Mouse (Mus musculus) left cerebral cortex, adult 18-20 months (tissue): ENCODE measurements at regions not wholly inside any gene's neighbourhood (a gene's known extent, or its start where the extent isn't known, plus 50 kb on each side); places are given as distances from the start of the nearest gene placed in this dataset.

Experiments
- DNase-seq, 2 experiments: peaks; one replicate each; pipeline ENCODE4 v3.0.0; 2021 to 2022; ENCODE audit warnings: low spot score in 2 of 2, mixed read lengths in 1 of 2

DNA sequence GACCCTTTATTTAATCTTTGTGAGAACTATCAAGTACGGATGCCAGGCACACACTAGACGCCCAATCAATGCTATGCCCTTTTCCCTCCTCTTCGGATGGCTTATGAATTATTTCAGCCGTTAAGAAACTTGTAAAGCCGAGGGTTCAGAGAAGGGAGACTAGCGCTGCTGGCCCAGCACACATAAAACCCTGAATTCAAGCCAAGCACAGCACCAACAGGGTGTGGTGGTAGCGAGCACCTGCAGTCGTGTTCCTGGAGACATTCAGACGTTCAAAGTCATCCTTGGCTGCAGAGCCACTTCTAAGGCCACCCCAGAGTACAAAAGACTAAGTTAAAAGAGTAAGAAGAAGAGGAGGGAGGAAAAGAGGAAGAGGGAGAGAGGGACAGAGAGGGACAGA lies 148.5 kb upstream of the Jarid2 start:
- DNase-seq, result no peak

DNA sequence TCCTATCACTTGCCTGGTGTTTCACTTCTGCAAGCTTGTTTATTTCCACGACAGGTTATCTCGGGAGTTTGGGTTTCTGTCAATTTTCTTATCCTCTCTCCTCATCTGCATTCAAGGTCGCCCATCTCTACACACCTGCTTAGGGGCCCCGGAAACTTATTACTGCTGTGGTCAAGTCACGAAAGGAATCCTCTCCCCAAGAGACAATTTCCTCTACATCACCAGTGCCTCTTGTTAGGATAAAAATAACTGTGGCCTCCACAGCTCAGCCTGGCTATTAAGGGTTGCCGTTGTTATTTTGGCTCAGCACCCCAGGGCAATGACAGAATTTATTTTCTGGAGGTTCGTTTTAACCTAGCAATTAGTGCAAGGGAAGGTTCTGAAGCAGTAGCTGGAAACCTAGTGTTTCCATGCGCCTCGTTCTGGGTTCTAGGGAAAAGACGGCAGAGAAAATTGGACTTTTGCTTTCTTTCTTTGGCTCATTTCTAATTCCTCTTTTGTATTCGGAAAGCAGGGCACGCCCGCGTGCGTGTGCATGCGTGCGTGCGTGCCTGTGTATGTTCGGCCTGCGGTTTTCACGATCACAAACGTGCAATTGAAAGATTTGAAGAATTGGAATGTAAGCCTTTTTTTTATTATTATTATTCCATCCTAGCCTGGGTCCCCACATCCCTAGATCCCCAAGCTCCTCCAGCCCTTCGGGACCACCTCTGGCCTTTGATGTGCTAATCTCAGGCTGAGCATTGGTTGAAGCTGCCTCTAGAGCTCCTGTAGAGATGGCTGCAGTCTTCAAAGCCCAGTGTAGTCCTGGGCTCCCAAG lies 147.1 kb upstream of the Jarid2 start:
- no peak for DNase-seq

DNA sequence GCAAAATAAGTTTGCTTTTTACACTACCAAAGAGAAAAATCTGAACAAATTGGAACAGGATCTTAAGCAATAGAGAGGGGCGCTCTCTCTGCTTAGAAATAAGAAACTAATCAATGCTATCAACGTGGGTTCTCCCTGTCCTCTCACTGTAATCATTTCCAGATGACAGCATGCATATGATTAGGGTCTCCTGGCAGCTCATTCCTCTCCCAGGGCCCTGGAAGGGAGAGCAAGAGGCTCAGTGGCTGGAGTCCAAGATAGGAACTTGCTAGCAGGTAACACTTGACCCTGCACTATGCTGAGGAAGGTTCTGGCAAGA lies 146.5 kb upstream of the Jarid2 start:
- no peak for DNase-seq

DNA sequence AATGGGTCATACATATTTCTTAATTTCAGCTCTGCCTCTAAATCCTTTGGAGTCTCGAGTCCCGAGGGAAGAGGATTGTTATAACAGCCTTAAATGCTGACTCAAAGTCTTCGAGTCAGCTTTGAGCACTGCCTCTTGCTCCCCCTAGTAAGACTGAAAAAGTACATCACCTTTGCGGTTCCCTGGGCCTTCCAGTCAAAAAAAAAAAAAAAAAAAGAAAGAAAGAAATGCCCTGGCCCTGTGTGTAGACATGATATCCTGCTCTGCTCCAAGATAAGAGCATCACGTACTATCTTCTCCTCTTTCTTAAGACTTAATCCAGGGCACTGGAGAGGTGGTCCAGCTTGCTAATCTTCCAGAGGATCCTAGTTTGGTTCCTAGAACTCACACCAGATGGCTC lies 145.7 kb upstream of the Jarid2 start:
- DNase-seq, result no peak

DNA sequence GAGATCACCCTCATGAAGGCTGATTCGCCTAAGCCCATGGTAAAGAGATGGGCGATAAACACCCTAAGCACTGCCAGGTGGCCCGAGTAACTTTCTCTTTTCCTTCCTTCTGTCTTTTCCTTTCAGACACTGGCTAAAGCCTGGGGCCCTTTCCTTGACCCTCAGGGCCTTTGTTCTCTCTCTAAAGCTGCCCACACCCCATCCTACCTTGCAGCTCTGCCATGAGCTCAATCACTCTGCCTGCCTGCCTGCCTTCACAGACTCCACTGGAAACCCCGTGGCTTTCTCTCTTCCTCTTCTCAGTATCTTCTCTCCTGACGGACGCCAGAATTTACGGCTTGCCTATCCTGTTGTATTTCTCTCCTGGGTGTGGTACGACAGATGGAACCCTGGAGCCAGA lies 145.1 kb upstream of the Jarid2 start:
- DNase-seq, result no peak

DNA sequence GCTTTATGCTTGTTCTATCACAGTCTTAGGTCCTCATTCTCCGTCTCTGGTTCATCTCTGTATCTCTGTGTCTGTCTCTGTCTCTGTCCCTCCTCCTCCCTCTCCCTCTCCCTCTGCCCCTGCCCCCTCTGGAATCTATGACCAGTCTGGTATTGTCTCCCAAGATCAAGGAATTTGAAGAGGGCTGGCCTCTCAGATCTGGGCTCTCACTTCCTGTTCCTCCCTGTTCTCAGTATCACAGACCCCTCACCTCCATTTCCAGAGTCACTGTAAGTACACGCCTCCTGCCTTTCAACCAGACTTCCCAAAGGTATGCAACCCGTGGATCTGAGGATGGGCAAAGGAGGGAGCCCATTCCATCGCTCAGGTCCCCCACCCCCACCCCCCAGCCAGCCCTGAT lies 144.7 kb upstream of the Jarid2 start:
- DNase-seq, result no peak

DNA sequence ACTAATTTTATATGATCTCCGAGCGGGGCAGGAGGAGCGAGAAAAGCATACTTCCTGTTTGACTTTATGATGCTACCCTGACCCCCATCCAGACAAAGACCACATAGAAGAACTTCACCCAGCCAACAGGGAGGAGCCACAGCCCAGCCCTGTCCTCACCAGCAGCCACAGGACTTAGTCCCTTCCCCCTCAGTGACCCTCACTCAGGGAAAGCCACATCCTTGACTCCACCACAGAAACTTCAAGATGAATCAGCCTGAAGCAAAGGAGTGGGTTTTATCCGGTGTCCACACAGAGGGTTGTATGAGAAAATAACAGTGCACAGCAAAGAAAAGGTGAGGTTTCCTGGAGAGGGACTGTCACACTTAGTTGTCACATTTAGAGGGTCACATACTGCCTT lies 141.4 kb upstream of the Jarid2 start:
- DNase-seq, result no peak

DNA sequence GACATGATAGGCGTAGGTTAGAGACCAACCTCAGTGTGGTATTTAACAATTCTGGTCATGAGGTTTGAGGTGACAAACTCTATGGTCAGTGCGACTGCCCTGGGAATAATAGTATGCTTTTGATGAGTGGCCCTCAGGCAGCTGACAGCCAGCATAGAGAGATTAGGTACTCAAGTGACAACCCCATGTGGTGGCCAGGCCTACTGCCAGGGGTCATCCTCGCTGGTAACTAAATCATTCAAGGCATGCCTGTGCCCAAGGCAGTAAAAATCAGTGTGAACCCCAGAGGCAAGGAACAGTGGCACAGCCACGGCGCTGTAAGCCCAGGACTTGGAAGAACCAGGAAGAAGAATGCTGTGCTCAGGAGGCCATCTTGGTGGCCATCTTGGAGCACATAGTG lies 134.6 kb upstream of the Jarid2 start:
- DNase-seq, result no peak

DNA sequence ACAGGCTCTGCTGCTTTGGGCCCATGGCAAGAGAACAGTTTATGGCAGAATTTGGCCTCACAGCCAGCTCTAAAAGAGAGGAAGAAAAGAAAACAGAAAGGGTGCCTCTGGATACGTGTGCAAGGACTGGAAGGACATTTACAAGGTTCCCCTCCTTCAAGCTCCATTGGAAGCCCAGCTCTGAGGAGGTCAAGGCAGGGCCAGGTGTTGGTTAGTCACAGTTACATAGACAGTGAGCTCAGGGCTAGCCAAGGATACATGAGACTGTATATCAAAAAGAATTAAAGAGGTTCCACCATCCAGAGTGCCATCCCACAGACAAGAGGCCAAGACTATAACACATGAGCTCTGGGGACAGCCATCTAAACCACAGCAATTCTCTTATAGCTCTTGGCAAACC lies 131.6 kb upstream of the Jarid2 start:
- DNase-seq, result no peak

DNA sequence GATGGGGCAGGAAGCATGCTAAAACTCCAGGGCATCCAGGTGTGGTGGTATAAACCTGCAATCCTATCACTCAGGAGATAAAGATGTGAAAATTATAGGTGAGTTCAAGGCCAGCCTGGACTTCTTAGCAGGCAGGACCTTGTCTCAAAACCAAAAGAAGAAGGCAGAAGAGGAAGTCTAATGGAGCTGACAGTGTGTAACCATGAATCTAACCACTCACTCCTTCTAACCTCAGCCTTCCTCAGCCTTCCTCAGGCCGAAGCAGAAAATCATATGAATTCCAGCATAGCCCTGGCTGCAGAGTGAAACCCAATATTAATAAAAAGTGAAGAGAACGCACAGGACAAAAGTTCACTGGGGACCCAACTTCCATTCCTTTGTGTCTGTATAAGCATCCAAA lies 128.2 kb upstream of the Jarid2 start:
- DNase-seq, result no peak

DNA sequence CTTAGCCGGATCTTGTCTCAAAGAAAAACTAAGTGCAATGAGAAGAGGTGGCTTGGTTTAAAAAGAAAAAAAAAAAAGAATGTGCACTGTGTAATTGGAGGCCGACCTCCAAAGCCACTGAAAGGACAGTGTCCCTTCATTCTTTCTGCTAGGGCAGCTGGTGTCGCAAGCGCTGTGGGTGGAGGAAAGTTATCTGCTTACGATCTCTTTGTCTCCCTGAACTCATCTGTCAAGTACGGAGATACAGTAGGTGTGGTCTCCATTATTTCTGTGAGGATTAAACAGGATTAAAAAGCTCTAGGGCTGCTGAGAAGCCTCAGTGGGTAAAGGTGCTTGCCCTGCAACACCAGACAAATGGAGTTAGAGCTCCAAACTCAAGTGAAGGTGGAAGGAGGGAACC lies 126.6 kb upstream of the Jarid2 start:
- DNase-seq, result no peak

DNA sequence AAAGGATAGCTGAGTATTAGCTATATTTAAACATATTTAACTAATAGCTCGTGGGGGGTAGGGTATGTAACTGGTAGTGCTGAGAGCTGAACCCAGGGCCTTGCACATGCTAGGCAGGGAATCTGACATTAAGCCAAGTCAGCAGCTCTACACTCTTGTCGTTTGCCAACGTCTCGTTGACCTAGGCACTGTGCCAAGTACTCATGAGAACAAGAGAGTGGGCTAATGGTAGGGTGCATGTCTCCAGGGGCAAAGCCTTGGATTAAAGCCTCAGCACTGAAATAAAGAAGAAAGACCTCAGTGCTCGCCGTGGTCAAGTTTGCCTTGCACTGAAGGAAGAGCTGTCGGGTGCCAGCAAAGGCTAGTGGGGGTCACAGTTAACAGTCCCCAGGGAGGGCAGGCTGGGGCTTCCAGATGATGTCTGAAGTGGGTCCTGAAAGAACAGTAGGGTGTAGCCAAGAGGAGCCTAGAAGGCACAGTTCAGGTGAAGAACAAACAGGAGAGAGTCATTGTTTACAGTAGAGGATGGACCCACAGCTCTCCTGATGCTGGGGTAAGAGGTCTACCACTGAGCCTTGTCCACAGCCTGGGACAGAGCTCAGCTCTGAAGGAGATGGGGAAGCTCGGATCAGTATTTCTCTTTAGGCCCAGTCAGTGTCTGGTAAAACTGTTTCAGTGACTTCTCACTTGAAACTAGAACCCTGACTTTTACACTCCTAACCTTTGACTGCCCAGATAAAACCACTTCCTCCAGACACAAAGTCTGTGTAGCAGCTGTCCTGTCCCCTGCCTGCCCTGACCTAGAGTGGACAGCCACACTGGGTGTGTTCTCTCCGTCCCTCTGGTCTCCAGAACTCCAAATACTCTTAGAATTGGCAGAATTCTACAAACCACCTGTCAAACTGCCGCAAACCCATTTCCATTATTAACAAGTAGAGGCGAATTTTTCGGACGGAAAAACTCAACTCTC lies 121.7 kb upstream of the Jarid2 start:
- DNase-seq, result no peak

DNA sequence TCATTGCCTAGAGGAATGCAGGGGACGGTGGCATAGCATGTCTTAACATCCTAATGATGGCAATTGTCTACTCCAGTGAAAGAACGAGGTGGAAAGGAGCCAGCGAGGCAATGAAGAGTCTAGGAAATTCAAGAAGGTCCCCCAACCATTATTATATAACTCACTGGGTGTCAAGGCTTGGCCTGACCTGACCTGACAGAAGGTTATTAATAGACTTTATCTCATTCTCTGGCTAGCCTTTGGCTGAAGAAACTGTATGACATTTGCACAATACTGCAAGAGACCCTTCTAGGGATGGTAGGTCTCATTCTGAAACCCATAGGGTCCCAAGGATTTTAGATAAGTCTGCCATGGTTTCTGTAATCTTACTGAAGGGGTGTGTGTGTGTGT lies 121.0 kb upstream of the Jarid2 start:
- DNase-seq, result no peak

DNA sequence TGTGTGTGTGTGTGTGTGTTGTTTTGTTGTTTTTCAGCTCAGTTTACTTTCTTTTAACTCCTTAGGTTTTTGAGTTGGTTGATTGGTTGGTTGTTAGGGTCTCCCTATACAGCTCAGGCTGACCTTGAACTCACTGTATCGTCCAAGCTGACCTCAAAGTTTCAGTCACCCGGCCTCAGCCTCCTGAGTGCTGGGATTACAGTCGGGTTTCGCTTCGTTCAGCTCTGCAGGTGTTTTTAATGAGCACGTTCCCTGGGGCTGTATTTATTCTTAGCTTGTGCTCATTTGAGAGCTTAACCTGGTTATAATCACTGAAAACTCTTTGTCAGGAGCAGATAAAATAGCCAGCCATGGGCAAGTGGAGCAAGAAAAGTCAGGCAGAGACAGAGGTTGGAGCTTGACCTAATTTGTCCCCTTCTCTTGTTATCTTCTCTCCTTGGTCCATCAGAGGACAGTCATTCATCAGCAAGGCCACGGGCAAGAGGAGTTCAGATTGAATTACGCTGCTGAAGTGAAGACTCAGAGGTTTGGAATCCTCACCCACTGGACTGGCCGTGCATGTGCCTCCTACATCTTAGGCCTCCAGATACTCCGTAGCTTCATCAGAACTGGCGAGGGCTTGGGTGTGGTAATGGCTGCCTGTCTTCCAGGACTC lies 120.5 kb upstream of the Jarid2 start:
- no peak for DNase-seq

DNA sequence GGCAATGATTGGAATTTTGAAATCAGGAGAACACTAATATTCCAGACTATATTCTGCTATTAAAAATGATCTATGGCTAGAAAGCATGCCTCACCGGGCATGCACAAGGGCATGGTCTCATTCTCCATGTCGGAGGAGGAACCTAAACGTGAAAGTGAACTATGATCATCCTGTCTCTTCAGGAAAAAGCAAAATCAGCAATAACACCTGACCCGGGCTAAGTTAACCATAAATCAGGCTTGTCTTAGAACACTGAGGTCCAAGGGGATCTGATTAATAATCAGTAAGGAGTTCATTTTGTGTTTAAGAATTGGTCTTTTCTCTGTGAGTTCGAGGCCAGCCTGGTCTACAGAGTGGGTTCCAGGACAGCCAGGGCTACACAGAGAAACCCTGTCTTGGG lies 119.7 kb upstream of the Jarid2 start:
- DNase-seq, result no peak

DNA sequence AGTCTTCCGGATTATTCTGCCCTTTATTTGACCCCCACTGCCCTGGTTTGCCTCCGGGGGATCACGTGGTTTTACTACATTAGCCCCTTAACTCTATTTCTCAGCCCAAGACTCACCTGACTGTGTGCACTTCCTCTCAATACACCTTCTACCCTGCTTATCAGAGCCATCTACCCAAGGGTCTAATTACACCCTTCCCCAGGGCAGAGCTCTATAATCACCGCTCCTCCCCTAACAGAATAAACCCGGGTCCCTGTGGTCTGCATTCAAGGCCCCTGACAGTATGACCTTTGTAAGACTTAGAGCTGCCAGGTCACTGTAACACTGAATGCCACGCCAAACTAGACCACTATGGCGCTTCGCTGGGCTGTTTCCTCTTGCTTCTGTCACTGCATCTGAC lies 113.6 kb upstream of the Jarid2 start:
- DNase-seq, result no peak

DNA sequence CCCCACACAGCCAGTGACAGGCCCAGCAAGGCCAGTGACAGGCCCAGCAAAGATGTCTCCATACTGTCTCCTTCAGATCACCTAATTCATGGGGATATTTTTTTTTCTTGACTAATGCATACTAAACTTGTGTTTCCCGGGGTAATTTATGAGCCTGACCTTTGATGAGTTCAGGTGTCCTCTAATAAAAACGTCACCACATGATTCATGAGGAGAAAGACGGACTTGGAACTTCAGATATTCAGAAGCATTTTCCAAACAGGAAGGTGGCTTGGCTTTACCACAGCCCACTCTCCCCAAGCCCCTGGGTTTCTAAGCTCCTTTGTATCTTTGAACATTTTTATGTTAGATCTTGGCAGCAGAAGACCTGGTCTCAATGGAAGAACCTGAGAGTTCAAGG lies 110.9 kb upstream of the Jarid2 start:
- DNase-seq, result no peak

DNA sequence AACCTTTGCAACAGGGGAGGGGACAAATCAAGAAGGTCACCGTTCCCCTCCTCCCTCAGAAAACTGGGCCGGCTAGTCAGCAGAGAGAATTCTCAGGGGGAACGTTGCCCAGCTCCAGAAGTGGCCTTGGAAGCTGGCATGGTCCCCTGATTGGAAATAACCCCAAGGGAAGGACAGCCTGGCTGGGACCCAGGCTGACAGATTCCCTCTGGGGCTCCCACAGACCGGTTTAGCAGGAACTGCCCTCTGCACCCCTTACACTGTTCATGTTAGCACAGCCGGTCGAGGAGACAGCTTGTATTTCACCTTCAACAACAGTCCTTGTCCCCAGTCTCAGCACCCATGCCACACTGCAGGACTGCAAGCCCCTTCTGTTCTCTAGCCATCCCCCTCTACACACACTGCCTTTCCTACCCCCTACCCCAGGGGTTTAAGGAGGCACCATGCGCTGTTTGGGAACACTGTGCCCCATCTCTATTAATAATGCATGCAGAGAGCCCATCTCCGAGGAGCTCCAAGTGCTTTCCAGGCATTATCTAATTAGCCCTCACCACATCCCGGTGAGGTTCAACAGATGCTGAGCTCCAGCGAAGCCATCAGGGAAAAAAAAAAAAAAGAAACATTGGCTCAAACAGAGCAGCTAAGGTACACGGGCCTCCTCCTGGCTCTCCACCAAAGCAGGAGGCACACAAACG lies 106.5 kb upstream of the Jarid2 start:
- peak in 1 of 2 experiments; percentile 2 for DNase-seq

DNA sequence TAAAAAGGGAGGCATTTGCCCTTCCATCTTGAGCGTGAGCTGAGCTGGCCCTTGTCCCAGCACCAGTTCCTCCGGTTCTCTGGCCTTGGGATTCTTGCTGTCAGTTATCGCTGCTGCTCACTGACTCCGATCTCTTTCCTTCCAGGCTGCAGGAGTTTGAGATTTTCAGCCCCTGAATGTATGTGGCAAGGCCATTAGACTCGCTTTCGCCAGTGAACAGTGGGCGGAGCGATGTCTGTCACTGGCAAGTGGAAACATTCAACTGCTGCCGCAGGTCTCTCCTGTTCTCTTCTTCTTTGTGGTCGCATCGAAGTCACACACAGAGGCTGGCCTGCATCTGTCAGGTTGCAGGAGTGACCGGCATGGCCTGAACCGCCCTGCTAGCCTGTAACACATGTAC lies 104.6 kb upstream of the Jarid2 start:
- DNase-seq, result no peak

DNA sequence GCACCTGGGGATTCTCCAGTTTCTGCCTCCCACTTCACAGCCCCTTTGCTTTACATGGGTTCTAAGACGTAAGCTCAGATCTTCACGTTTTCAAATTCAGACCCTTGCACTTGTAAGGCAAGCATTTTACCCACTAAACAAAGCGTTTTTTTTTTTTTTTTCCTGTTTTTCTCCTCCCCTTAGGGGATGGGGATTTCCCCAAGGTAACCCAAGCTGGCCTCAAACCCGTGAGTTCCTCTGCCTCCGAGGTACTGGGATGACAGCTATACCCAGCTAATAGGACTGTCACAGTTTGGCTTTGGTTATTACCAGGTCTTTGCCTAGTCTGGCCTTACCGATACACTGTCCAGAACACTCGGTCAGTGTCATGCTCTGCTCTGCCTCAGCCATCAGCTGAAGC lies 103.5 kb upstream of the Jarid2 start:
- no peak for DNase-seq

DNA sequence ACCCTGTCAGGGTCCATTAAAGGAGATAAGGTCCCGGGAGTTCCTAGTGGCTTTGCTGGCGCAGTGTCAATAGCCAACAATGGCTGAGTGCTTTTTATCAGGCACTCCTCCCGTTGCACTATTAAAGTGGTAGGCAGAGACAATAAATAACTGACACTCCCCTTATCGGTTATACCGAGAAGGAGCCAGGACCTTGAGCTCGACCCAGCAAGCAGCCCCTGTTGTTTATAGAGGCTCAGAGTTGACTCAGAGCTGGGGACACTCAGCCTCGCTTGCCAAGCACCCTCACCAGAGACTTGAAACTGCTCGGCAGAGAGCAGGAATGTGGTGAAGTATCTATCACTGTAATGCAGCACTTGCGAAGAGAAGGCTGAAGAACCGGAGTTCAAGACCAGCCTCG lies 102.5 kb upstream of the Jarid2 start:
- no peak for DNase-seq

DNA sequence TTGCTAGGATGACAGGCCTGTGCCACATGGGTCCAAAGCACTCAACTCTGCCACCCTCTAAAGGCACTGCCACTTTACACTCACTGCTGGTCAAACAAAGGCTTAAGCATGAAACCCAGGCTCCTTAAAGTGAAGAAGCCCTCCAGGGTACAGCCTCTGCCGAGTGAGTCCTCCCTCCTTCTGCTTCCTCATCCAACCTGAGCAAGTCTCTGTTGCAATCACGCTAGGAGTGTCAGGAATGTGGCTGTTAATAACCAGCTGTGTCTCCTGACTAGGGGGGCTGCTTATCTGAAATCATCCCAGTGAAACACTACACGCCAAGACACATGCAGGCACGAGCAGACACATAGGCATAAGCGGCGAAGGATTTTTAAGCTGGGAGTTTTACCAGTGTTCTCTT lies 99.2 kb upstream of the Jarid2 start:
- DNase-seq, result no peak
